Mouse (Mus musculus) lung, postnatal 0 days (tissue): Measurements from ENCODE around the gene Ubl4a.

Experiments used
- CTCF ChIP-seq: IDR thresholded peaks from 2 replicates; pipeline ENCODE4 v1.5.1; 2016; ENCODE audit warnings: antibody characterized with exemption, mild to moderate bottlenecking
- EP300 ChIP-seq: IDR thresholded peaks from 2 replicates; pipeline ENCODE4 v1.6.1; 2016; ENCODE audit warnings: antibody characterized with exemption, mild to moderate bottlenecking, control low read depth

DNA sequence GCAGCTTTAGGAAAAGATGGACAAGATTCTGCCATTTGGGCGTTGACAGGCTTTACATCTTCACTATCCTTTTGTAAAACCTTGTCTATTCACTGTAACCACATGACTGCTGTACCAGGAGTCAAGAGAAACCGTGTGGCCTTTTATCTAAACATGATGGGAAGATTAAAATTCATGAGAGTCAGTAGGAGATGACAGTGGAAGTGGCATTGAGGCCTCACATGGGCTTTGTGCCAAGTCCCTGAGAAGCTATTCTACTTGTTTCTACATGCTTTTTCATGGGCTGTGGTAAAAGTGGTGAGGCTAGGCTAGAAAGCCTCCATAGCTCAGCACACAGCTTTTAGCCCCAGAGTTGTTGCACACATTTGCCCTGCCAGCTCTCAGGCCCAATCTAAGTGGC is 35.3 kb upstream of the Ubl4a start:
- TF ChIP-seq CTCF (no peak), EP300 (no peak)
